Mouse (Mus musculus) activated CD4-positive, CD25-positive, alpha-beta regulatory T cell, adult 4 months (primary cell): ENCODE results near the gene Fgd2. TPM values are rescaled to one million over a fixed set of nuclear protein-coding genes. Genes with fewer than 3 reads are reported as not detected.

Source experiments
- ATAC-seq: one replicate; pipeline ENCODE4 v1.8.0; 2017
- polyA plus RNA-seq, 2 experiments: library from polyadenylated mRNA; unstranded; fragments of 100-300 nt; shearing (Covaris generic); gene quantifications; one replicate each; pipeline ENCODE4 v1.2.1; 2017

The Fgd2 gene
- polyA plus RNA-seq, 2 experiments from 2014 or later = 0.79 to 2.5 TPM

DNA sequence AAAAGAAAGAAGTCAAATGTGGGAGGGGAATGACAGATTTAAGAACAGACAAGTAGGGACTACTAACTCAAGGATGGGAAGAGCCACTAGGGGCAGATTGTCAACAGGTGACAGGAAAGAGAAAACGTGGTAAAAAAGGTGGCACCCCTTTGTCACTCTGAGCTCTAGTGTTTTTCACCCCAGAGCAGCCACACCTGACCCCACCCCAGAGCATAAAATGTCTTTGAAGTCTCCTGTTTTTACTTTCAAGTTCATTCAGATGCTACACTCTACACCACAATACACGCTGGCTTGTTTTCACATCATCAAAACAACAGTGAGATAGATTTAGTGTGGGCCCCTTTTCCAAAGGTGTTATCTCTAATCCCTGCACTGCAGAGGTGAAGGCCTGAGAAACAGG lies 68.1 kb downstream of the Fgd2 start:
- peak; percentile 83 for ATAC-seq

Other genes with a start within 250 kb of the Fgd2 start
- gene Rab44, start 246.8 kb upstream of the Fgd2 start, polyA plus RNA-seq = not detected
- gene Cpne5, start 122.7 kb upstream of the Fgd2 start, polyA plus RNA-seq = 1 to 10 TPM; 1.5 to 1.6 TPM
- gene Ppil1, start 96.7 kb upstream of the Fgd2 start, polyA plus RNA-seq = 10 to 100 TPM; 53.8 to 82.0 TPM
- 100 to 1,000 TPM; 125 to 132 TPM for gene BC004004, start 92.1 kb upstream of the Fgd2 start, polyA plus RNA-seq
- under 1 TPM; 0.38 to 0.49 TPM for gene Pi16, start 43.2 kb upstream of the Fgd2 start, polyA plus RNA-seq
- gene Mtch1, start 13.0 kb upstream of the Fgd2 start, polyA plus RNA-seq = 10 to 100 TPM; 14.6 to 18.4 TPM
- gene Pim1, start 129.8 kb downstream of the Fgd2 start, polyA plus RNA-seq = 100 to 1,000 TPM; 291 to 376 TPM
- gene Gm17657, start 188.7 kb downstream of the Fgd2 start, polyA plus RNA-seq = under 1 TPM in 1 of 2 experiments, not detected in 1; 0.29 TPM
- gene Tbc1d22b, start 188.9 kb downstream of the Fgd2 start, polyA plus RNA-seq = 10 to 100 TPM; 11.5 to 14.2 TPM
- 1 to 10 TPM in 1 of 2 experiments, under 1 TPM in 1; 0.57 to 2.0 TPM for gene Tmem217, start 191.5 kb downstream of the Fgd2 start, polyA plus RNA-seq